In genomic region chr6:83779026-83779425, GRCm38 (mm10) we compare ENCODE assay signal across 10 mouse cellular contexts. TPM values are rescaled to one million over a fixed set of nuclear protein-coding genes. Genes with fewer than 3 reads are reported as not detected.
DNase-seq lines count a peak whose midpoint lies in the region; ATAC-seq lines count a peak whose summit lies in the region.
"Had no signal": no experiment of that assay in that cellular context is flagged by ENCODE, and none has a peak within 500 bp of the region (broad histone marks: within the 10 kb centered on the region; RNA-seq: fewer than 3 reads in every experiment).

No protein-coding gene starts in this region.

- no peaks in the 10 kb centered on the region for H3K27me3 ChIP-seq in hindbrain, embryonic 10.5 days (ENCODE audit: insufficient read depth, poor library complexity, severe bottlenecking)
- H3K27me3 ChIP-seq in hindbrain, embryonic 13.5 days: 0 out of 2 replicates have a peak, but pooled peaks cover 3% of the 10 kb centered on the region
- H3K27me3 ChIP-seq: limb, embryonic 13.5 days had no signal

- no peak for ATAC-seq in hindbrain, embryonic 13.5 days (ENCODE audit: low FRiP score)
- ATAC-seq in megakaryocyte progenitor cell, adult 5-6 weeks (replicated peaks; ENCODE audit: poor library complexity): peak; percentile 59

- H3K9me3 ChIP-seq in hindbrain, embryonic 10.5 days: no peaks in the 10 kb centered on the region
- H3K9me3 ChIP-seq in hindbrain, embryonic 13.5 days: no peaks in the 10 kb centered on the region
- H3K9me3 ChIP-seq: limb, embryonic 13.5 days had no signal

- no peak overlapping the region for H3K4me2 ChIP-seq in hindbrain, embryonic 13.5 days
- H3K4me2 ChIP-seq: limb, embryonic 13.5 days had no signal

- 7% methylated on average over 5 of the region's 5 CpGs for WGBS in hindbrain, embryonic 10.5 days
- WGBS in hindbrain, embryonic 13.5 days: 8% methylated on average over 5 of the region's 5 CpGs

- no peak overlapping the region for H3K27ac ChIP-seq in hindbrain, embryonic 10.5 days
- H3K27ac ChIP-seq in hindbrain, embryonic 13.5 days: no peak overlapping the region
- H3K27ac ChIP-seq: limb, embryonic 13.5 days had no signal

- no peak overlapping the region for H3K9ac ChIP-seq in hindbrain, embryonic 13.5 days
- H3K9ac ChIP-seq: limb, embryonic 13.5 days had no signal

- H3K36me3 ChIP-seq in hindbrain, embryonic 10.5 days: no peaks in the 10 kb centered on the region
- no peaks in the 10 kb centered on the region for H3K36me3 ChIP-seq in hindbrain, embryonic 13.5 days
- H3K36me3 ChIP-seq: limb, embryonic 13.5 days had no signal

- peak; percentile 54 for DNase-seq in hindbrain, embryonic 10.5 days (ENCODE audit: low spot score)
- DNase-seq in 416B (ENCODE audit: low read depth) (peak; percentile 75), NIH3T3 (ENCODE audit: low read depth) (peak; percentile 80)
- peak; percentile 66 to 70 for DNase-seq in cerebellum, postnatal 14 days
- DNase-seq in kidney, adult 8-10 months: peak; percentile 41 to 66
- peak; percentile 66 for DNase-seq in thymus, postnatal 4 days

- H3K4me3 ChIP-seq in hindbrain, embryonic 10.5 days: no peak overlapping the region
- H3K4me3 ChIP-seq in hindbrain, embryonic 13.5 days: no peak overlapping the region
- H3K4me3 ChIP-seq: limb, embryonic 13.5 days had no signal

- H3K4me1 ChIP-seq in hindbrain, embryonic 10.5 days (replicated peaks): peaks cover 20% of the 10 kb centered on the region
- peaks cover 16% of the 10 kb centered on the region for H3K4me1 ChIP-seq in hindbrain, embryonic 13.5 days (replicated peaks)

RNA-seq across cellular contexts. Expression of gene Tex261, which starts 3.4 kb away (rescaled TPM):
- 71.1 and 85.6 TPM in 2 replicates for polyA plus RNA-seq in hindbrain, embryonic 10.5 days (2016; fragmentation: Nextera tagmentation; extraction: Ambion mirVana)
- 63.5 and 65.5 TPM in 2 replicates for polyA plus RNA-seq in hindbrain, embryonic 13.5 days (2015; fragmentation: Nextera tagmentation; extraction: Ambion mirVana)
- total RNA-seq in megakaryocyte progenitor cell, adult 5-6 weeks (2015): 57.5 TPM in 2 replicates
- 36.5 and 39.8 TPM in 2 replicates for total RNA-seq in megakaryocyte progenitor cell, adult 5-6 weeks (2017)

RNA-seq across cellular contexts. Expression of gene Nagk, which starts 15.8 kb away (rescaled TPM):
- polyA plus RNA-seq in hindbrain, embryonic 10.5 days (2016; fragmentation: Nextera tagmentation; extraction: Ambion mirVana): 27.9 and 43.4 TPM in 2 replicates
- 98.1 and 98.5 TPM in 2 replicates for polyA plus RNA-seq in hindbrain, embryonic 13.5 days (2015; fragmentation: Nextera tagmentation; extraction: Ambion mirVana)
- 19.7 and 21.5 TPM in 2 replicates for total RNA-seq in megakaryocyte progenitor cell, adult 5-6 weeks (2015)
- total RNA-seq in megakaryocyte progenitor cell, adult 5-6 weeks (2017): 12.4 and 13.2 TPM in 2 replicates

RNA-seq across cellular contexts. Expression of gene Ankrd53, which starts 16.6 kb away (rescaled TPM):
- polyA plus RNA-seq in hindbrain, embryonic 10.5 days (2016; fragmentation: Nextera tagmentation; extraction: Ambion mirVana): 0.12 TPM in 1 of 2 replicates, not detected in the other
- 0.19 and 0.21 TPM in 2 replicates for polyA plus RNA-seq in hindbrain, embryonic 13.5 days (2015; fragmentation: Nextera tagmentation; extraction: Ambion mirVana)
- not detected in 2 replicates for total RNA-seq in megakaryocyte progenitor cell, adult 5-6 weeks (2015)
- not detected in 2 replicates for total RNA-seq in megakaryocyte progenitor cell, adult 5-6 weeks (2017)
- polyA plus RNA-seq: stomach, embryonic 16.5 days had no signal

RNA-seq across cellular contexts. Expression of gene Atp6v1b1, which starts 36.2 kb away (rescaled TPM):
- not detected in 2 replicates for polyA plus RNA-seq in hindbrain, embryonic 10.5 days (2016; fragmentation: Nextera tagmentation; extraction: Ambion mirVana)
- polyA plus RNA-seq in hindbrain, embryonic 13.5 days (2015; fragmentation: Nextera tagmentation; extraction: Ambion mirVana): not detected in 2 replicates
- not detected in 2 replicates for total RNA-seq in megakaryocyte progenitor cell, adult 5-6 weeks (2015)
- total RNA-seq in megakaryocyte progenitor cell, adult 5-6 weeks (2017): not detected in 2 replicates
- polyA plus RNA-seq: limb, embryonic 13.5 days; stomach, embryonic 16.5 days had no signal

RNA-seq across cellular contexts. Expression of gene Paip2b, which starts 52.5 kb away (rescaled TPM):
- 13.2 and 18.0 TPM in 2 replicates for polyA plus RNA-seq in hindbrain, embryonic 10.5 days (2016; fragmentation: Nextera tagmentation; extraction: Ambion mirVana)
- polyA plus RNA-seq in hindbrain, embryonic 13.5 days (2015; fragmentation: Nextera tagmentation; extraction: Ambion mirVana): 25.3 and 27.8 TPM in 2 replicates
- total RNA-seq in megakaryocyte progenitor cell, adult 5-6 weeks (2015): 5.8 and 8.7 TPM in 2 replicates
- 12.7 and 14.1 TPM in 2 replicates for total RNA-seq in megakaryocyte progenitor cell, adult 5-6 weeks (2017)
